Mouse (Mus musculus): ENCODE measurements around the gene Layn.

DNA sequence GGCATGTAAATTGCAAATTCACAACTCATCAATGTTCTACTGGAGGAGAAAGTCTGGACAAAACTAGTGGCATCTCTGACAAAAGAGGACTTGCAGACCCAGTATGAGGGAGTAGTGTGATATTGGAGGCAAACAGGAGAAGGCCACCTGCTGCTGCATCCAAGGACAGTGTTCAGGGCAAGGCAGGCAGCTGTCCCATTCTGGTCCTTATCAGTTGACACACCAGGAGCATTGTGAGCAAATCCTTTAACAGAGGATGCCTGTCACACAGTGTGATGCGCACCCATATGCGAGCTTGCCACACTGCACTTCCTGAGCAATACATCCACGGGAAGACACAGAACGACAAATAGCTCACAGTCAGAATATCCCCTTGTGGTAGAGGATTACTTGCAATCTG lies 37.9 kb upstream of the Layn start:
- TF ChIP-seq CTCF (IDR thresholded peaks at IDR 0.05; ENCODE audit: extremely low read depth, insufficient read length, insufficient replicate concordance, low read depth, low read length) (no peak), POLR2A (IDR thresholded peaks at IDR 0.05; ENCODE audit: low read depth, low read length) (no peak)

All from small intestine, adult 2 months (tissue).